ENCODE assay signal across 15 mouse cellular contexts in genomic region chr9:42757012-42757640, GRCm38 (mm10).
"Had no signal": no experiment of that assay in that cellular context is flagged by ENCODE, and none has a peak within 500 bp of the region (broad histone marks: within the 10 kb centered on the region; RNA-seq: fewer than 3 reads in every experiment).

No protein-coding gene starts in this region.

- H3K36me3 ChIP-seq: limb, embryonic 12.5 days; midbrain, embryonic 15.5 days; neural tube, embryonic 12.5 days had no signal

- H3K9me3 ChIP-seq: limb, embryonic 12.5 days; midbrain, embryonic 15.5 days; neural tube, embryonic 12.5 days had no signal

- H3K9ac ChIP-seq: limb, embryonic 12.5 days; midbrain, embryonic 15.5 days; neural tube, embryonic 12.5 days had no signal

- ATAC-seq: lung, postnatal 0 days; midbrain, embryonic 15.5 days had no signal

- H3K27ac ChIP-seq: kidney, postnatal 0 days; limb, embryonic 12.5 days; midbrain, embryonic 15.5 days; neural tube, embryonic 12.5 days; stomach, postnatal 0 days had no signal

- DNase-seq: kidney, adult 8-10 months; kidney, postnatal 36 days; layer of hippocampus, adult 9-11 months; layer of hippocampus, postnatal 36 days; liver; lung, adult 2 months; lung, postnatal 36 days; thymus, adult 2 months; thymus, postnatal 25 days had no signal

- H3K4me3 ChIP-seq: limb, embryonic 12.5 days; midbrain, embryonic 15.5 days; neural tube, embryonic 12.5 days had no signal

- H3K4me2 ChIP-seq: limb, embryonic 12.5 days; midbrain, embryonic 15.5 days; neural tube, embryonic 12.5 days had no signal

- H3K27me3 ChIP-seq: limb, embryonic 12.5 days; midbrain, embryonic 15.5 days; neural tube, embryonic 12.5 days had no signal
